Mouse (Mus musculus): ENCODE results near the gene Sec11a. TPM values are rescaled to one million over a fixed set of nuclear protein-coding genes. Genes with fewer than 3 reads are reported as not detected.

Sec11a gene
- 188 and 190 TPM in 2 replicates for polyA plus RNA-seq (2016; fragmentation: Nextera tagmentation; extraction: Ambion mirVana)

GRCm38 (mm10) chr7:80947445-80948350 is at the start of gene Sec11a:
Gene Sec11a (minus strand): TSS chr7:80947780.
- Histone ChIP-seq H3K9me3 (no peaks in the 10 kb centered on the region), H3K27ac (replicated peaks) (peak within 1 kb of the TSS; percentile 98), H3K4me3 (peak within 1 kb of the TSS; percentile 79), H3K4me1 (peaks cover 21% of the 10 kb centered on the region), H3K36me3 (replicated peaks) (peaks cover 22% of the 10 kb centered on the region), H3K27me3 (replicated peaks; ENCODE audit: low read depth, poor library complexity, severe bottlenecking) (no peaks in the 10 kb centered on the region)
- WGBS: 3% methylated on average over 44 of the region's 44 CpGs
- DNase-seq (ENCODE audit: low spot score): peak; percentile 93

- 74% methylated on average over 3 of the region's 3 CpGs for WGBS
- Histone ChIP-seq H3K9me3 (no peaks in the 10 kb centered on the region), H3K4me1 (peaks cover 39% of the 10 kb centered on the region), H3K4me3 (peak overlapping the region; percentile 95; the same call in 1 of the 2 replicates), H3K36me3 (replicated peaks) (peaks cover 4% of the 10 kb centered on the region; the same call in 1 of the 2 replicates), H3K27ac (replicated peaks) (no peak overlapping the region), H3K27me3 (replicated peaks; ENCODE audit: low read depth, poor library complexity, severe bottlenecking) (no peaks in the 10 kb centered on the region)
- no peak for DNase-seq (ENCODE audit: low spot score)
Observed at GRCm38 (mm10) chr7:80995266-80996146, 47.9 kb upstream of the Sec11a start.

GRCm38 (mm10) chr7:80994663-80995005 is 47.1 kb upstream of the Sec11a start:
- WGBS: 47% methylated on average over 6 of the region's 6 CpGs

GRCm38 (mm10) chr7:80993834-80994662 is 46.5 kb upstream of the Sec11a start:
- no peaks in the 10 kb centered on the region for H3K27me3 ChIP-seq (replicated peaks; ENCODE audit: low read depth, poor library complexity, severe bottlenecking)
- H3K36me3 ChIP-seq (replicated peaks): peaks cover 4% of the 10 kb centered on the region; the same call in 1 of the 2 replicates
- under 1% methylated on average over 58 of the region's 58 CpGs for WGBS
- peak; percentile 87 for DNase-seq (ENCODE audit: low spot score)
- H3K9me3 ChIP-seq: no peaks in the 10 kb centered on the region
- H3K4me1 ChIP-seq: peaks cover 39% of the 10 kb centered on the region
- H3K4me3 ChIP-seq: peak overlapping the region; percentile 95
- H3K27ac ChIP-seq (replicated peaks): peak overlapping the region; percentile 99

More at GRCm38 (mm10) chr7:80994663-80995005, 47.1 kb upstream of the Sec11a start:
- no peaks in the 10 kb centered on the region for H3K27me3 ChIP-seq (replicated peaks; ENCODE audit: low read depth, poor library complexity, severe bottlenecking)
- peak overlapping the region; percentile 95 for H3K4me3 ChIP-seq
- H3K27ac ChIP-seq (replicated peaks): peak overlapping the region; percentile 99
- H3K4me1 ChIP-seq: peaks cover 39% of the 10 kb centered on the region
- H3K9me3 ChIP-seq: no peaks in the 10 kb centered on the region
- peaks cover 4% of the 10 kb centered on the region; the same call in 1 of the 2 replicates for H3K36me3 ChIP-seq (replicated peaks)
- no peak for DNase-seq (ENCODE audit: low spot score)

GRCm38 (mm10) chr7:80992980-80993833 is 45.6 kb upstream of the Sec11a start, which contains the start of gene Zfp592:
Gene Zfp592 (plus strand): TSS chr7:80993681.
- Histone ChIP-seq H3K27ac (replicated peaks) (peak within 1 kb of the TSS; percentile 99), H3K4me1 (peaks cover 39% of the 10 kb centered on the region), H3K4me3 (peak within 1 kb of the TSS; percentile 95), H3K9me3 (no peaks in the 10 kb centered on the region), H3K27me3 (replicated peaks; ENCODE audit: low read depth, poor library complexity, severe bottlenecking) (no peaks in the 10 kb centered on the region), H3K36me3 (replicated peaks) (peaks cover 4% of the 10 kb centered on the region; the same call in 1 of the 2 replicates)
- under 1% methylated on average over 100 of the region's 102 CpGs for WGBS
- peak; percentile 89 for DNase-seq (ENCODE audit: low spot score)

- Histone ChIP-seq H3K27ac (replicated peaks) (peak overlapping the region; percentile 99), H3K4me3 (peak overlapping the region; percentile 95)
Observed at GRCm38 (mm10) chr7:80992631-80992979, 45.0 kb upstream of the Sec11a start.

GRCm38 (mm10) chr7:80992063-80992462 is 44.5 kb upstream of the Sec11a start:
- WGBS: 85% methylated on average over 6 of the region's 6 CpGs
- Histone ChIP-seq H3K4me1 (peaks cover 46% of the 10 kb centered on the region), H3K27me3 (replicated peaks; ENCODE audit: low read depth, poor library complexity, severe bottlenecking) (no peaks in the 10 kb centered on the region), H3K4me3 (peak overlapping the region; percentile 95), H3K9me3 (no peaks in the 10 kb centered on the region), H3K36me3 (replicated peaks) (peaks cover 4% of the 10 kb centered on the region; the same call in 1 of the 2 replicates), H3K27ac (replicated peaks) (peak overlapping the region; percentile 99)
- no peak for DNase-seq (ENCODE audit: low spot score)

More at GRCm38 (mm10) chr7:80992631-80992979, 45.0 kb upstream of the Sec11a start:
- DNase-seq (ENCODE audit: low spot score): no peak
- Histone ChIP-seq H3K9me3 (no peaks in the 10 kb centered on the region), H3K36me3 (replicated peaks) (peaks cover 4% of the 10 kb centered on the region; the same call in 1 of the 2 replicates), H3K27me3 (replicated peaks; ENCODE audit: low read depth, poor library complexity, severe bottlenecking) (no peaks in the 10 kb centered on the region), H3K4me1 (peaks cover 41% of the 10 kb centered on the region)
- 2% methylated on average over 12 of the region's 12 CpGs for WGBS

- Histone ChIP-seq H3K4me3 (no peak overlapping the region), H3K9me3 (no peaks in the 10 kb centered on the region), H3K27ac (replicated peaks) (no peak overlapping the region), H3K36me3 (replicated peaks) (peaks cover 3% of the 10 kb centered on the region; the same call in 1 of the 2 replicates), H3K4me1 (peaks cover 51% of the 10 kb centered on the region), H3K27me3 (replicated peaks; ENCODE audit: low read depth, poor library complexity, severe bottlenecking) (no peaks in the 10 kb centered on the region)
- no peak for DNase-seq (ENCODE audit: low spot score)
- whole genome bisulfite sequencing: 92% methylated on average over 5 of the region's 5 CpGs
Observed at GRCm38 (mm10) chr7:80991589-80991988, 44.0 kb upstream of the Sec11a start.

- Histone ChIP-seq H3K4me1 (peaks cover 47% of the 10 kb centered on the region), H3K36me3 (replicated peaks) (no peaks in the 10 kb centered on the region), H3K4me3 (no peak overlapping the region), H3K27me3 (replicated peaks; ENCODE audit: low read depth, poor library complexity, severe bottlenecking) (no peaks in the 10 kb centered on the region), H3K27ac (replicated peaks) (no peak overlapping the region), H3K9me3 (no peaks in the 10 kb centered on the region)
- WGBS: 90% methylated on average over 6 of the region's 6 CpGs
- DNase-seq (ENCODE audit: low spot score): no peak
Observed at GRCm38 (mm10) chr7:80990276-80990675, 42.7 kb upstream of the Sec11a start.

GRCm38 (mm10) chr7:80987805-80988625 is 40.4 kb upstream of the Sec11a start:
- no peaks in the 10 kb centered on the region for H3K27me3 ChIP-seq (replicated peaks; ENCODE audit: low read depth, poor library complexity, severe bottlenecking)
- no peaks in the 10 kb centered on the region for H3K36me3 ChIP-seq (replicated peaks)
- H3K4me3 ChIP-seq: no peak overlapping the region
- H3K9me3 ChIP-seq: no peaks in the 10 kb centered on the region
- H3K4me1 ChIP-seq: peaks cover 32% of the 10 kb centered on the region
- 83% methylated on average over 4 of the region's 4 CpGs for WGBS
- no peak overlapping the region for H3K27ac ChIP-seq (replicated peaks)
- no peak for DNase-seq (ENCODE audit: low spot score)

All from embryonic facial prominence, embryonic 10.5 days (tissue).